Mouse (Mus musculus) heart, embryonic 14.5 days (tissue): ENCODE data around the gene Gm20605. TPM values are rescaled to one million over a fixed set of nuclear protein-coding genes. Genes with fewer than 3 reads are reported as not detected.

Source experiments
- ATAC-seq: fragments of 200-750 bp; cut with Nextera tagmentation; 2 replicates; pipeline ENCODE4 v1.8.0; 2017; ENCODE audit warnings: low read depth, moderate TSS enrichment; ENCODE audit not compliant: insufficient number of reproducible peaks, insufficient read depth, low FRiP score
- H3K27ac ChIP-seq, 2 experiments: fragments of 200-500 bp in 1 of 2; fragments of 300-500 bp in 1 of 2; sonication (generic) in 1 of 2; replicated peaks in 1 of 2; 2 replicates each; pipeline ENCODE4 v1.5.1; 2012 to 2014; ENCODE audit warnings: low read depth in 2 of 2, low read length in 2 of 2, control low read depth in 1 of 2, mild to moderate bottlenecking in 1 of 2, mixed read lengths in 1 of 2; ENCODE audit not compliant: control insufficient read depth in 1 of 2, insufficient read depth in 1 of 2
- H3K27me3 ChIP-seq: fragments of 300-500 bp; sonication (generic); 2 replicates; pipeline ENCODE4 v1.6.1; 2014; ENCODE audit warnings: mild to moderate bottlenecking, low read length, control low read depth; ENCODE audit not compliant: control insufficient read depth, insufficient read depth
- H3K36me3 ChIP-seq: fragments of 300-500 bp; sonication (generic); 2 replicates; pipeline ENCODE4 v1.6.1; 2014; ENCODE audit warnings: mild to moderate bottlenecking, control low read depth, low read length, mixed read lengths; ENCODE audit not compliant: control insufficient read depth, insufficient read depth
- H3K4me1 ChIP-seq, 2 experiments: fragments of 200-500 bp in 1 of 2; fragments of 300-500 bp in 1 of 2; sonication (generic) in 1 of 2; 2 replicates each; pipeline ENCODE4 v1.6.1; 2012 to 2014; ENCODE audit warnings: low read length in 2 of 2, control low read depth in 1 of 2, mixed read lengths in 1 of 2; ENCODE audit not compliant: control insufficient read depth in 2 of 2, insufficient read depth in 2 of 2
- H3K4me2 ChIP-seq: fragments of 300-500 bp; sonication (generic); 2 replicates; pipeline ENCODE4 v1.6.1; 2014; ENCODE audit warnings: mild to moderate bottlenecking, low read length
- H3K4me3 ChIP-seq, 2 experiments: fragments of 200-500 bp in 1 of 2; fragments of 300-500 bp in 1 of 2; sonication (generic) in 1 of 2; 2 replicates each; pipeline ENCODE4 v1.5.1; 2012 to 2014; ENCODE audit warnings: low read length in 2 of 2, mild to moderate bottlenecking in 2 of 2, control low read depth in 1 of 2, low read depth in 1 of 2, moderate library complexity in 1 of 2; ENCODE audit not compliant: control insufficient read depth in 1 of 2, insufficient read depth in 1 of 2
- H3K9ac ChIP-seq: fragments of 300-500 bp; sonication (generic); 2 replicates; pipeline ENCODE4 v1.6.1; 2014; ENCODE audit warnings: mild to moderate bottlenecking, low read length
- H3K9me3 ChIP-seq: fragments of 300-500 bp; sonication (generic); 2 replicates; pipeline ENCODE4 v1.6.1; 2016; ENCODE audit warnings: low read length, control low read depth; ENCODE audit not compliant: control insufficient read depth
- WGBS: fragments of 180-500 bp; shearing (Covaris S2); extraction: QIAGEN DNeasy Blood & Tissue Kit; methylation state at CpG from one replicate; pipeline ENCODE4 v1.1.7; 2014; 5-methylcytosine and 5-hydroxymethylcytosine counted together
- polyA plus RNA-seq: library from polyadenylated mRNA; unstranded; fragments of >200 nt; fragmentation: Nextera tagmentation; extraction: Ambion mirVana; gene quantifications from 2 replicates; pipeline ENCODE4 v1.2.1, GENCODE M21; 2014

The Gm20605 gene
- polyA plus RNA-seq, 1 experiment from 2014 or later: 5.6 TPM

- Histone ChIP-seq H3K9me3 (no peaks in the 10 kb centered on the region), H3K4me1 (peaks cover 9 to 15% of the 10 kb centered on the region in 2 experiments), H3K4me3 (no peak overlapping the region), H3K27ac (no peak overlapping the region), H3K36me3 (peaks cover 34% of the 10 kb centered on the region), H3K4me2 (no peak overlapping the region), H3K27me3 (no peaks in the 10 kb centered on the region), H3K9ac (no peak overlapping the region)
- ATAC-seq: no peak
- WGBS: 91% methylated on average over 10 of the region's 10 CpGs
Measured at GRCm38 (mm10) chr5:137653366-137653765, 24.4 kb downstream of the Gm20605 start.

- no peak for ATAC-seq
- Histone ChIP-seq H3K9ac (no peak overlapping the region), H3K36me3 (peaks cover 36% of the 10 kb centered on the region), H3K4me1 (peaks cover 7 to 8% of the 10 kb centered on the region in 2 experiments), H3K27me3 (no peaks in the 10 kb centered on the region), H3K4me3 (no peak overlapping the region), H3K4me2 (no peak overlapping the region), H3K27ac (no peak overlapping the region), H3K9me3 (no peaks in the 10 kb centered on the region)
- WGBS: 57% methylated on average over 7 of the region's 7 CpGs
Measured at GRCm38 (mm10) chr5:137654746-137655145, 25.8 kb downstream of the Gm20605 start.

GRCm38 (mm10) chr5:137656977-137657376 is 28.0 kb downstream of the Gm20605 start:
- Histone ChIP-seq H3K4me1 (peaks cover 3 to 4% of the 10 kb centered on the region in 2 experiments; a peak in 2 of 4 replicates), H3K4me3 (no peak overlapping the region), H3K4me2 (no peak overlapping the region), H3K9me3 (no peaks in the 10 kb centered on the region), H3K9ac (no peak overlapping the region; the same call in 1 of the 2 replicates), H3K27me3 (no peaks in the 10 kb centered on the region), H3K27ac (0 out of 4 replicates have a peak overlapping the region, but pooled peaks have one; percentile 8 to 17), H3K36me3 (peaks cover 52% of the 10 kb centered on the region)
- WGBS: 25% methylated on average over 6 of the region's 6 CpGs
- 0 out of 2 replicates have a peak, but pooled peaks have one; percentile 37 for ATAC-seq

- H3K4me3 ChIP-seq: no peak overlapping the region
- H3K9ac ChIP-seq: no peak overlapping the region
- peaks cover 55% of the 10 kb centered on the region for H3K36me3 ChIP-seq
- 79% methylated on average over 6 of the region's 6 CpGs for WGBS
- no peak overlapping the region; a peak in 1 of 4 replicates for H3K27ac ChIP-seq
- no peak overlapping the region for H3K4me2 ChIP-seq
- ATAC-seq: no peak
- H3K4me1 ChIP-seq: peaks cover 3 to 4% of the 10 kb centered on the region in 2 experiments; a peak in 2 of 4 replicates
- H3K9me3 ChIP-seq: no peaks in the 10 kb centered on the region
- H3K27me3 ChIP-seq: no peaks in the 10 kb centered on the region
Measured at GRCm38 (mm10) chr5:137660064-137660688, 31.2 kb downstream of the Gm20605 start.

GRCm38 (mm10) chr5:137663057-137663456 is 34.1 kb downstream of the Gm20605 start:
- Histone ChIP-seq H3K4me1 (peaks cover 0 to 2% of the 10 kb centered on the region in 2 experiments; a peak in 1 of 4 replicates), H3K27ac (no peak overlapping the region), H3K9ac (no peak overlapping the region), H3K4me3 (no peak overlapping the region), H3K9me3 (no peaks in the 10 kb centered on the region), H3K36me3 (peaks cover 69% of the 10 kb centered on the region), H3K27me3 (no peaks in the 10 kb centered on the region), H3K4me2 (no peak overlapping the region)
- no peak for ATAC-seq
- WGBS: 60% methylated on average over 9 of the region's 9 CpGs

- Histone ChIP-seq H3K4me1 (peaks cover 22 to 24% of the 10 kb centered on the region in 2 experiments), H3K27ac (peak overlapping the region; percentile 21 to 54; a peak in 3 of 4 replicates), H3K9ac (no peak overlapping the region), H3K27me3 (no peaks in the 10 kb centered on the region), H3K9me3 (no peaks in the 10 kb centered on the region), H3K36me3 (peaks cover 31% of the 10 kb centered on the region), H3K4me3 (no peak overlapping the region), H3K4me2 (peak overlapping the region; percentile 28; the same call in 1 of the 2 replicates)
- ATAC-seq: no peak
- WGBS: 40% methylated on average over 10 of the region's 10 CpGs
Measured at GRCm38 (mm10) chr5:137668971-137669370, 40.0 kb downstream of the Gm20605 start.

- Histone ChIP-seq H3K4me2 (no peak overlapping the region), H3K9ac (no peak overlapping the region), H3K27ac (no peak overlapping the region), H3K9me3 (no peaks in the 10 kb centered on the region), H3K27me3 (no peaks in the 10 kb centered on the region), H3K36me3 (peaks cover 19% of the 10 kb centered on the region), H3K4me1 (peaks cover 22 to 24% of the 10 kb centered on the region in 2 experiments), H3K4me3 (no peak overlapping the region)
- ATAC-seq: no peak
- 92% methylated on average over 1 of the region's 1 CpGs for WGBS
Measured at GRCm38 (mm10) chr5:137670240-137670639, 41.3 kb downstream of the Gm20605 start.
